Mouse (Mus musculus) frontal cortex, adult 2 months (tissue): ENCODE measurements around the gene P2ry2. TPM values are rescaled to one million over a fixed set of nuclear protein-coding genes. Genes with fewer than 3 reads are reported as not detected.
A peak's percentile ranks its signal among the peaks of the same experiment; 100 is the strongest.

Experiments used
- DNase-seq, 2 experiments: peaks; one replicate each; pipeline ENCODE4 v3.0.0; 2022; ENCODE audit warnings: low spot score in 1 of 2; ENCODE audit errors: extremely low spot score in 1 of 2
- polyA plus RNA-seq: library from polyadenylated mRNA; depleted of rRNA; stranded (reverse); fragments of >200 nt; gene quantifications from 2 replicates; pipeline ENCODE4 v1.2.3, GENCODE M21; 2012

Gene P2ry2
- polyA plus RNA-seq, 1 experiment: 0.58 TPM

- no peak for DNase-seq
These were observed 15.2 kb upstream of the P2ry2 start for GRCm38 (mm10) chr7:101027623-101028443.

GRCm38 (mm10) chr7:101026836-101027235 is 14.2 kb upstream of the P2ry2 start:
- no peak for DNase-seq

- DNase-seq: peak; percentile 7 to 47
These were observed 4.8 kb upstream of the P2ry2 start for GRCm38 (mm10) chr7:101017492-101017891.

GRCm38 (mm10) chr7:101017021-101017461 is 4.4 kb upstream of the P2ry2 start:
- peak in 1 of 2 experiments; percentile 26 for DNase-seq

GRCm38 (mm10) chr7:101014985-101015384 is 2.3 kb upstream of the P2ry2 start:
- no peak for DNase-seq

GRCm38 (mm10) chr7:101014041-101014440 is 1.4 kb upstream of the P2ry2 start:
- DNase-seq: no peak

- peak in 1 of 2 experiments; percentile 27 for DNase-seq
These were observed 842 bp downstream of the P2ry2 start for GRCm38 (mm10) chr7:101011681-101012367.

GRCm38 (mm10) chr7:101010741-101011140 is 1.9 kb downstream of the P2ry2 start:
- DNase-seq: no peak

GRCm38 (mm10) chr7:101006201-101006600 is 6.5 kb downstream of the P2ry2 start:
- no peak for DNase-seq

GRCm38 (mm10) chr7:101005119-101005518 is 7.5 kb downstream of the P2ry2 start:
- DNase-seq: no peak

- no peak for DNase-seq
These were observed 9.0 kb downstream of the P2ry2 start for GRCm38 (mm10) chr7:101003442-101004326.

- no peak for DNase-seq
These were observed 10.4 kb downstream of the P2ry2 start for GRCm38 (mm10) chr7:101002274-101002673.

- DNase-seq: no peak
These were observed 13.0 kb downstream of the P2ry2 start for GRCm38 (mm10) chr7:100999623-101000022.

GRCm38 (mm10) chr7:100998578-100998960 is 14.1 kb downstream of the P2ry2 start:
- no peak for DNase-seq

GRCm38 (mm10) chr7:100997951-100998577 is 14.6 kb downstream of the P2ry2 start:
- DNase-seq: no peak

- no peak for DNase-seq
These were observed 15.5 kb downstream of the P2ry2 start for GRCm38 (mm10) chr7:100997215-100997614.

GRCm38 (mm10) chr7:100995951-100996350 is 16.7 kb downstream of the P2ry2 start:
- DNase-seq: no peak

GRCm38 (mm10) chr7:100995260-100995864 is 17.3 kb downstream of the P2ry2 start:
- no peak for DNase-seq

GRCm38 (mm10) chr7:100993166-100993565 is 19.5 kb downstream of the P2ry2 start:
- DNase-seq: no peak

GRCm38 (mm10) chr7:100991972-100992371 is 20.7 kb downstream of the P2ry2 start:
- no peak for DNase-seq
